Comparison of ENCODE assay signal across 9 mouse cellular contexts in the genomic region with DNA sequence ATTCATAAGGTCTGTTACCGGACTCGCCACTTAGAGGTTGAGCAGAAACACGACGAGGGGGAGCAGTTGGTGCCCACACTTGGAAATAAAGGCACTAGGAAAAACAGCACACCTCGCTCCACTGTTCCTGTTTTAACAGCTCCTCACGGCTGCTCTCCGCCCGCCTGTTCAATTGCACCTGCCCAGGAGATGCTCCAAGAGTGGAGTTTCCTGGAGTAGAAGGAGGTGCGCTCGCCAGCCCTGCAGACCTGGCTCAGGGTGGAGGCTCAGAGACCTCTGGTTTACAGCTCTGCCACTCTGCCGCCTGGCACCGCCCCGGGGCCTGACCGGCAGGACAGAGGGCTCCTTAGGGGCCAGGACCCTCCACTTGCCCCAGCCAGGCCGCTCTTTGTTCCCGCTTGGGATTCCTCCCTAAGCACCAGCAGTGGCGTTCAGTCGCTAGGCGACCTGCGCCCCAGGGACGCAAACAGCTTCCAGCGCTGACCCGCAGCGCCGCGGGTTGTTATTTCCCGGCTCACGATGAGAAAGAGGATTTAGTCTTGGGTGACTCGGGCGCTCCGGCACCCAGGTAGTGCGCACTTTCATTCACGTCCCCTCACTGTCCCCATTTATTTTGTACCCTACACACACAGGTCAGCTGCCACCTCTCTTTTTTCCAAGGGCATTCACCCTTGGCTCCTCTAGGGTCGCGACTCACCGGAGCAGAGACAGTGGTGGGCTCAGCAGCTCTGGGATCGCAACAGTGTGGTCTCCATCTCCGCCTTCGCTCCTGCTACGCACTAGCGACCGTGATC. TPM values are rescaled to one million over a fixed set of nuclear protein-coding genes. Genes with fewer than 3 reads are reported as not detected.
A peak's percentile ranks its signal among the peaks of the same experiment; 100 is the strongest.
DNase-seq lines count a peak whose midpoint lies in the region; ATAC-seq and TF ChIP-seq lines count a peak whose summit lies in the region.
"Had no signal": no experiment of that assay in that cellular context is flagged by ENCODE, and none has a peak within 500 bp of the region (broad histone marks: within the 10 kb centered on the region; RNA-seq: fewer than 3 reads in every experiment).

No protein-coding gene starts in this region.

- ATAC-seq in heart, postnatal 0 days (ENCODE audit: insufficient read depth, low read depth) = peak; percentile 47; the same call in 1 of the 2 replicates
- peak; percentile 52; the same call in 1 of the 2 replicates for ATAC-seq in embryonic facial prominence, embryonic 12.5 days (ENCODE audit: insufficient number of reproducible peaks, insufficient read depth, low FRiP score, low TSS enrichment)
- peak; percentile 29; the same call in 1 of the 2 replicates for ATAC-seq in kidney, postnatal 0 days (replicated peaks; ENCODE audit: low FRiP score, low read depth)
- ATAC-seq in midbrain, embryonic 15.5 days (replicated peaks) = peak; percentile 80
- ATAC-seq in inflammation-experienced regulatory T-cells, adult 6 months = no peak

- WGBS in heart, postnatal 0 days = 3% methylated on average over 42 of the region's 42 CpGs
- 1% methylated on average over 42 of the region's 42 CpGs for WGBS in embryonic facial prominence, embryonic 12.5 days
- 1% methylated on average over 42 of the region's 42 CpGs for WGBS in kidney, postnatal 0 days
- under 1% methylated on average over 42 of the region's 42 CpGs for WGBS in midbrain, embryonic 15.5 days

- H3K27ac ChIP-seq in heart, postnatal 0 days (ENCODE audit: low read depth) = no peak overlapping the region
- H3K27ac ChIP-seq in embryonic facial prominence, embryonic 12.5 days = no peak overlapping the region
- no peak overlapping the region for H3K27ac ChIP-seq in kidney, postnatal 0 days
- peak overlapping the region; percentile 90 for H3K27ac ChIP-seq in midbrain, embryonic 15.5 days

- H3K4me1 ChIP-seq in heart, postnatal 0 days (ENCODE audit: control insufficient read depth, insufficient read depth) = peaks cover 9% of the 10 kb centered on the region; the same call in 1 of the 2 replicates
- peaks cover 12% of the 10 kb centered on the region for H3K4me1 ChIP-seq in embryonic facial prominence, embryonic 12.5 days
- peaks cover 10% of the 10 kb centered on the region; the same call in 1 of the 2 replicates for H3K4me1 ChIP-seq in kidney, postnatal 0 days (replicated peaks; ENCODE audit: insufficient read depth, low read length)
- peaks cover 8% of the 10 kb centered on the region; the same call in 1 of the 2 replicates for H3K4me1 ChIP-seq in midbrain, embryonic 15.5 days

- no peaks in the 10 kb centered on the region for H3K9me3 ChIP-seq in heart, postnatal 0 days (replicated peaks; ENCODE audit: control insufficient read depth, low read length)
- H3K9me3 ChIP-seq in embryonic facial prominence, embryonic 12.5 days = no peaks in the 10 kb centered on the region
- no peaks in the 10 kb centered on the region for H3K9me3 ChIP-seq in kidney, postnatal 0 days (replicated peaks; ENCODE audit: low read length)
- no peaks in the 10 kb centered on the region for H3K9me3 ChIP-seq in midbrain, embryonic 15.5 days

- peaks cover 37% of the 10 kb centered on the region for H3K27me3 ChIP-seq in heart, postnatal 0 days (ENCODE audit: control insufficient read depth, insufficient read depth, low read length)
- peaks cover 28% of the 10 kb centered on the region for H3K27me3 ChIP-seq in embryonic facial prominence, embryonic 12.5 days
- peaks cover 16% of the 10 kb centered on the region; the same call in 1 of the 2 replicates for H3K27me3 ChIP-seq in kidney, postnatal 0 days (ENCODE audit: insufficient read depth, low read length)
- H3K27me3 ChIP-seq in midbrain, embryonic 15.5 days (replicated peaks) = no peaks in the 10 kb centered on the region

- no peak overlapping the region for H3K9ac ChIP-seq in heart, postnatal 0 days (replicated peaks; ENCODE audit: low read depth, low read length)
- peak overlapping the region; percentile 22; the same call in 1 of the 2 replicates for H3K9ac ChIP-seq in embryonic facial prominence, embryonic 12.5 days
- H3K9ac ChIP-seq in kidney, postnatal 0 days (ENCODE audit: low read depth, low read length) = peak overlapping the region; percentile 3; the same call in 1 of the 2 replicates
- peak overlapping the region; percentile 88 for H3K9ac ChIP-seq in midbrain, embryonic 15.5 days

- no peaks in the 10 kb centered on the region for H3K36me3 ChIP-seq in heart, postnatal 0 days (replicated peaks; ENCODE audit: control insufficient read depth, insufficient read depth, low read length)
- no peaks in the 10 kb centered on the region for H3K36me3 ChIP-seq in embryonic facial prominence, embryonic 12.5 days
- H3K36me3 ChIP-seq in kidney, postnatal 0 days (ENCODE audit: insufficient read depth, low read length) = no peaks in the 10 kb centered on the region
- no peaks in the 10 kb centered on the region for H3K36me3 ChIP-seq in midbrain, embryonic 15.5 days (replicated peaks)

- no peak for TF ChIP-seq CTCF in heart, postnatal 0 days (IDR thresholded peaks at IDR 0.05; ENCODE audit: low read depth)
- TF ChIP-seq CTCF in kidney, postnatal 0 days (IDR thresholded peaks at IDR 0.05; ENCODE audit: low read depth) = no peak

- peak overlapping the region; percentile 81 for H3K4me2 ChIP-seq in heart, postnatal 0 days (ENCODE audit: low read depth, low read length)
- H3K4me2 ChIP-seq in embryonic facial prominence, embryonic 12.5 days (replicated peaks) = peak overlapping the region; percentile 88
- peak overlapping the region; percentile 69 for H3K4me2 ChIP-seq in kidney, postnatal 0 days (ENCODE audit: low read length)
- H3K4me2 ChIP-seq in midbrain, embryonic 15.5 days = peak overlapping the region; percentile 85

- DNase-seq in heart, postnatal 0 days (ENCODE audit: low spot score) = no peak
- DNase-seq in heart, adult 11 months = no peak
- peak; percentile 13 for DNase-seq in adrenal gland, postnatal 25 days
- no peak for DNase-seq in kidney, postnatal 0 days (ENCODE audit: low spot score)
- no peak for DNase-seq in thymus, postnatal 10 days (ENCODE audit: low spot score in 2 of 2)

- TF ChIP-seq EP300 in heart, postnatal 0 days (IDR thresholded peaks at IDR 0.05; ENCODE audit: low read depth) = no peak

- peak overlapping the region; percentile 50 for H3K4me3 ChIP-seq in heart, postnatal 0 days (ENCODE audit: low read depth, low read length)
- peak overlapping the region; percentile 61 for H3K4me3 ChIP-seq in embryonic facial prominence, embryonic 12.5 days
- H3K4me3 ChIP-seq in kidney, postnatal 0 days (replicated peaks; ENCODE audit: low read depth, low read length) = peak overlapping the region; percentile 44
- peak overlapping the region; percentile 84 for H3K4me3 ChIP-seq in midbrain, embryonic 15.5 days

RNA-seq across cellular contexts. Expression of gene Elmod1, which starts 0.6 kb away (rescaled TPM):
- total RNA-seq in heart, postnatal 0 days (2014; rRNA removed; ENCODE audit: low replicate concordance) = 0.53 TPM in 1 of 2 replicates, not detected in the other
- 0.27 and 0.30 TPM in 2 replicates for polyA plus RNA-seq in heart, postnatal 0 days (2015; fragmentation: Nextera tagmentation; extraction: Ambion mirVana)
- 3.6 and 3.7 TPM in 2 replicates for total RNA-seq in adrenal gland, postnatal 25 days (2021)
- polyA plus RNA-seq in embryonic facial prominence, embryonic 12.5 days (2016; fragmentation: Nextera tagmentation; extraction: Ambion mirVana) = 0.59 and 0.90 TPM in 2 replicates
- 0.33 and 0.48 TPM in 2 replicates for polyA plus RNA-seq in kidney, postnatal 0 days (2015; fragmentation: Nextera tagmentation; extraction: Ambion mirVana)
- polyA plus RNA-seq in midbrain, embryonic 15.5 days (2015; fragmentation: Nextera tagmentation; extraction: Ambion mirVana) = 17.9 and 22.6 TPM in 2 replicates
- not detected for polyA plus RNA-seq in inflammation-experienced regulatory T-cells, adult 6 months (2017; shearing (Covaris generic))
- total RNA-seq: MEL had no signal
